Comparison of ENCODE assay signal across 7 mouse cellular contexts in the genomic region with DNA sequence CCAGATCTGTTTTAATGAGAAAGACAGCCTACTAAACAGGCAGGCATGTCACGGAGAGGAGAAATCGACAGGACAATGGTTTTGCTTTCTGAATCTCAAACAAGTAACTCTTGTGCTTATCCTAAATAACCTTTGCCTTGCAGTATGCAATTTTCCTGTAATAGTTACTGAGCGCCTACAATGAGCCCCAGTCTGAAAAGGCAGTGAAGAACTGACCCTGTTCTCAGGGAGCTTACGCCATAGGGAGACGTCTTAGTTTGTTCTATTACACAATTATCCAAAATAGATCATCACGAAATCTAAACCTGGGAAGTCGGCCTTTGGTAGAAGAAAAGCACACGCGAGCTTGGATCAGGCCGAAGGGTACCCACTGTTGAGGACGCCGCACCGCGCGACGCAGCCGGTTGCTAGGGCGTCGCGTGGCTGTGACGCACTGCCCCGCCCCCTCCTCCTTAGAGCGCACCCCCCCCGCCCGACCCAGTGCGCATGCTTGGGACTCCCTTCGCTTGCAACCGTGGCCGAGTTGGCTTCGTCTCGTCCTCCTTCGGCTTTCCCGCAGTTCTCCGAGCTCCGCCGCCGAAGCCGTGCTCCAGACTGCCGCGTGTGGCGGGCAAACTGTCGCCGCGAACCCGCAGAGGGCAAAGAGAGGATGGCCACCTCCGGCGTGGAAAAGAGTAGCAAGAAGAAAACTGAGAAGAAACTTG. TPM values are rescaled to one million over a fixed set of nuclear protein-coding genes. Genes with fewer than 3 reads are reported as not detected.
DNase-seq lines count a peak whose midpoint lies in the region; ATAC-seq lines count a peak whose summit lies in the region.

A gene (plus strand): TSS at position 500 of the 704 bp plus-strand sequence.

- ATAC-seq in inflammation-experienced regulatory T-cells, adult 6 months = peak; percentile 71

- H3K27ac ChIP-seq in midbrain, embryonic 10.5 days (replicated peaks) = peak within 1 kb of the TSS; percentile 97

- intact Hi-C loops in gastrocnemius, postnatal 14 days (cut with DNase I; ENCODE audit: low total_unique reads) = no loop called here
- intact Hi-C loops in left cerebral cortex, postnatal 25 days (cut with DNase I) = loop anchor here (1.0 to 2.0 kb wide), 2 partner anchors 64 to 249 kb away; a partner anchor contains a TSS

- H3K27me3 ChIP-seq in midbrain, embryonic 10.5 days (ENCODE audit: low read depth, poor library complexity, severe bottlenecking) = no peaks in the 10 kb centered on the region

- peak; percentile 88 to 95 for DNase-seq in adrenal gland, adult (ENCODE audit: inconsistent age in 2 of 2, low spot score in 1 of 2)
- DNase-seq in embryo, embryonic 10 days (ENCODE audit: low spot score) = peak; percentile 96
- peak; percentile 90 for DNase-seq in gastrocnemius, postnatal 14 days
- peak; percentile 87 to 90 for DNase-seq in left cerebral cortex, postnatal 25 days (ENCODE audit: low spot score in 2 of 2)
- DNase-seq in midbrain, embryonic 10.5 days (ENCODE audit: low spot score) = peak; percentile 92
- DNase-seq in right cerebral cortex, postnatal 4 days = peak; percentile 95

- H3K4me1 ChIP-seq in midbrain, embryonic 10.5 days = peaks cover 20% of the 10 kb centered on the region

- no peaks in the 10 kb centered on the region for H3K9me3 ChIP-seq in midbrain, embryonic 10.5 days (replicated peaks)

- no peaks in the 10 kb centered on the region for H3K36me3 ChIP-seq in midbrain, embryonic 10.5 days

- H3K4me3 ChIP-seq in midbrain, embryonic 10.5 days = peak within 1 kb of the TSS; percentile 78

- WGBS in midbrain, embryonic 10.5 days = 2% methylated on average over 47 of the region's 47 CpGs

RNA-seq across cellular contexts. Expression of the gene that starts here (rescaled TPM):
- 10 to 100 TPM; 28.0 to 29.7 TPM for total RNA-seq in gastrocnemius, postnatal 14 days (2021)
- polyA plus RNA-seq in inflammation-experienced regulatory T-cells, adult 6 months (2017; shearing (Covaris generic)) = 10 to 100 TPM in 2 of 3 experiments, 1 to 10 TPM in 1; 4.7 to 13.2 (median 10.3) TPM
- 10 to 100 TPM; 89.5 to 98.3 TPM for total RNA-seq in left cerebral cortex, postnatal 25 days (2021)
- polyA plus RNA-seq in midbrain, embryonic 10.5 days (2016; fragmentation: Nextera tagmentation; extraction: Ambion mirVana) = 70.6 and 84.1 TPM in 2 replicates

Comparison
In these comparisons a context has a peak if more than half of its experiments do, and no peak if none do; other contexts are left out.
1. Peak in every context shown above with its lines: DNase-seq, ATAC-seq, H3K4me3 ChIP-seq and H3K27ac ChIP-seq.